Mouse (Mus musculus) erythroblast, embryonic 14.5 days (primary cell): ENCODE results near the gene Nmt1.

Source experiments
- GATA1 ChIP-seq: IDR thresholded peaks from 2 replicates; pipeline ENCODE4 v1.6.1; 2012; ENCODE audit warnings: low read length, inconsistent platforms, mixed read lengths
- TAL1 ChIP-seq: IDR thresholded peaks from 3 replicates; pipeline ENCODE4 v1.6.1; 2012; ENCODE audit warnings: low read length, inconsistent platforms, mixed read lengths

- TF ChIP-seq GATA1 = no peak
- no peak for TF ChIP-seq TAL1
Observed at GRCm38 (mm10) chr11:103036881-103037465, 9.0 kb downstream of the Nmt1 start.
